Comparison of ENCODE assay signal across 39 mouse cellular contexts in the genomic region with DNA sequence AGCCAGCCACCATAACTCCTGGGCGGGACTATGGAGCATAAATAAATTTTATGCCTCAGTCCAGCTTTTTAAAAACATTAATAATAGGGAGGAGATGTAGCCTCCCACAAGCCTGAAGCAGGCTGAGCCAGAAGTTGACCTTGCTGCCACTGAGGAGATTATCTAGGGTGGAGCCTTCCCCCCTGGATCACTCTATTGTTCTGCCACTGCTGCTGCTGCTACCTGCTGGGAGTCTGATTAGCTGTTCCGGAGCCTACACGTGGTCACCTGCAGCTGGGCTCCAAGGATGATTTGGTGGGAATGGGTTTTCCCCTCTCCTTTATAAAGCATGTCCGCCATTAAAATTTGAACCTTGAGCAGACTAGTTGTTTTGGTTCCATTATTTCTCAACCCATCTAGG. TPM values are rescaled to one million over a fixed set of nuclear protein-coding genes. Genes with fewer than 3 reads are reported as not detected.
"Had no signal": no experiment of that assay in that cellular context is flagged by ENCODE, and none has a peak within 500 bp of the region (broad histone marks: within the 10 kb centered on the region; RNA-seq: fewer than 3 reads in every experiment).

No protein-coding gene starts in this region.

RNA-seq across cellular contexts. Expression of a gene that starts 14.7 kb away (rescaled TPM):
- total RNA-seq: heart, postnatal 4 days; hematopoietic stem cell, adult 5-6 weeks; hindbrain, postnatal 0 days; layer of hippocampus, adult 18-20 months; layer of hippocampus, postnatal 10 days; layer of hippocampus, postnatal 14 days; layer of hippocampus, postnatal 25 days; layer of hippocampus, postnatal 36 days; left cerebral cortex, adult 18-20 months; left cerebral cortex, adult 2 months; left cerebral cortex, postnatal 10 days had no signal
- polyA plus RNA-seq: hindbrain, embryonic 12.5 days; hindbrain, embryonic 15.5 days; hindbrain, embryonic 16.5 days; hindbrain, postnatal 0 days; inflammation-experienced regulatory T-cells, adult 6 months; intestine, embryonic 15.5 days had no signal

RNA-seq across cellular contexts. Expression of a gene that starts 15.9 kb away (rescaled TPM):
- total RNA-seq: heart, postnatal 10 days; heart, postnatal 14 days; heart, postnatal 25 days; heart, postnatal 36 days; heart, postnatal 4 days; hematopoietic stem cell, adult 5-6 weeks; hindbrain, postnatal 0 days; layer of hippocampus, adult 18-20 months; layer of hippocampus, adult 2 months; layer of hippocampus, adult 8-10 months; layer of hippocampus, postnatal 10 days; layer of hippocampus, postnatal 14 days; layer of hippocampus, postnatal 25 days; layer of hippocampus, postnatal 36 days; left cerebral cortex, adult 18-20 months; left cerebral cortex, adult 2 months; left cerebral cortex, adult 8-10 months; left cerebral cortex, postnatal 10 days had no signal
- polyA plus RNA-seq: heart, embryonic 14.5 days; heart, embryonic 15.5 days; heart, embryonic 16.5 days; heart, postnatal 0 days; hindbrain, embryonic 10.5 days; hindbrain, embryonic 11.5 days; hindbrain, embryonic 12.5 days; hindbrain, embryonic 13.5 days; hindbrain, embryonic 14.5 days; hindbrain, embryonic 15.5 days; hindbrain, embryonic 16.5 days; hindbrain, postnatal 0 days; inflammation-experienced regulatory T-cells, adult 6 months; intestine, embryonic 14.5 days; intestine, embryonic 15.5 days; intestine, embryonic 16.5 days; kidney, adult 2 months; kidney, embryonic 14.5 days; kidney, embryonic 15.5 days; kidney, embryonic 16.5 days; kidney, postnatal 0 days; large intestine, adult 2 months had no signal

RNA-seq across cellular contexts. Expression of a gene that starts 33.5 kb away (rescaled TPM):
- total RNA-seq: hematopoietic stem cell, adult 5-6 weeks; hindbrain, postnatal 0 days; layer of hippocampus, adult 18-20 months; layer of hippocampus, adult 2 months; layer of hippocampus, postnatal 14 days; layer of hippocampus, postnatal 25 days; layer of hippocampus, postnatal 36 days; left cerebral cortex, adult 18-20 months; left cerebral cortex, adult 2 months; left cerebral cortex, adult 8-10 months had no signal
- polyA plus RNA-seq: heart, embryonic 14.5 days; heart, embryonic 15.5 days; heart, embryonic 16.5 days; hindbrain, embryonic 10.5 days; hindbrain, embryonic 11.5 days; hindbrain, embryonic 12.5 days; hindbrain, embryonic 13.5 days; hindbrain, embryonic 14.5 days; hindbrain, embryonic 15.5 days; hindbrain, embryonic 16.5 days; hindbrain, postnatal 0 days; intestine, embryonic 14.5 days; intestine, embryonic 15.5 days; intestine, embryonic 16.5 days; kidney, embryonic 14.5 days; kidney, embryonic 15.5 days; kidney, embryonic 16.5 days had no signal

RNA-seq across cellular contexts. Expression of a gene that starts 36.4 kb away (rescaled TPM):
- total RNA-seq: hematopoietic stem cell, adult 5-6 weeks; layer of hippocampus, postnatal 10 days; layer of hippocampus, postnatal 25 days had no signal
